Mouse (Mus musculus): ENCODE measurements around the gene Trim59.

Trim59 gene

GRCm38 (mm10) chr3:69005338-69006245 is 39.0 kb downstream of the Trim59 start:
- DNase-seq (ENCODE audit: low read depth, low spot score) = peak; percentile 63

GRCm38 (mm10) chr3:69004437-69005337 is 39.9 kb downstream of the Trim59 start, which contains the start of the genes Ift80 and Smc4:
Gene Ift80 (minus strand): TSS chr3:69004570.
Gene Smc4 (plus strand): TSS chr3:69004738.
- peak; percentile 99 for DNase-seq (ENCODE audit: low read depth, low spot score)

- no peak for DNase-seq (ENCODE audit: low read depth, low spot score)
These were observed 40.5 kb downstream of the Trim59 start for GRCm38 (mm10) chr3:69004055-69004436.

- DNase-seq (ENCODE audit: low read depth, low spot score) = no peak
These were observed 41.8 kb downstream of the Trim59 start for GRCm38 (mm10) chr3:69002781-69003180.

GRCm38 (mm10) chr3:68986550-68986949 is 58.0 kb downstream of the Trim59 start:
- DNase-seq (ENCODE audit: low read depth, low spot score) = no peak
